Mouse (Mus musculus) CH12.LX (cell line): ENCODE results near the gene Gmds.
A peak's percentile ranks its signal among the peaks of the same experiment; 100 is the strongest.

Source experiments
- CTCF ChIP-seq, 2 experiments: IDR thresholded peaks in 1 of 2; conservative IDR thresholded peaks in 1 of 2; 2 replicates each; pipeline ENCODE4 v1.5.1; 2011 to 2012; ENCODE audit warnings: low read depth in 2 of 2, low read length in 2 of 2, improper control_type of control experiment in 1 of 2, inconsistent platforms in 1 of 2, mild to moderate bottlenecking in 1 of 2, moderate library complexity in 1 of 2
- E2F4 ChIP-seq: IDR thresholded peaks from 2 replicates; pipeline ENCODE4 v1.6.1; 2011; ENCODE audit warnings: low read depth, low read length, improper control_type of control experiment; ENCODE audit not compliant: insufficient replicate concordance
- GABPA ChIP-seq: IDR thresholded peaks from 2 replicates; pipeline ENCODE4 v1.6.1; 2012; ENCODE audit warnings: low read depth, low read length, improper control_type of control experiment, inconsistent platforms; ENCODE audit not compliant: insufficient replicate concordance
- JUN ChIP-seq: IDR thresholded peaks from 2 replicates; pipeline ENCODE4 v1.6.1; 2011; ENCODE audit warnings: low read depth, mild to moderate bottlenecking, low read length, improper control_type of control experiment, moderate library complexity; ENCODE audit not compliant: insufficient read depth
- MAX ChIP-seq: IDR thresholded peaks from 2 replicates; pipeline ENCODE4 v1.6.1; 2011; ENCODE audit warnings: low read length, improper control_type of control experiment
- MAZ ChIP-seq: IDR thresholded peaks from 2 replicates; pipeline ENCODE4 v1.6.1; 2012; ENCODE audit warnings: low read depth, mild to moderate bottlenecking, inconsistent platforms, low read length, improper control_type of control experiment, moderate library complexity
- MEF2A ChIP-seq: IDR thresholded peaks from 2 replicates; pipeline ENCODE4 v1.6.1; 2014; ENCODE audit warnings: low read depth, mild to moderate bottlenecking, inconsistent platforms, low read length, improper control_type of control experiment, borderline replicate concordance
- POLR2A ChIP-seq: IDR thresholded peaks from 2 replicates; pipeline ENCODE4 v1.6.1; 2011; ENCODE audit warnings: low read depth, mild to moderate bottlenecking, improper control_type of control experiment, low read length
- SIN3A ChIP-seq: IDR thresholded peaks from 2 replicates; pipeline ENCODE4 v1.6.1; 2012; ENCODE audit warnings: low read length, improper control_type of control experiment, inconsistent platforms
- TBP ChIP-seq: conservative IDR thresholded peaks from 2 replicates; pipeline ENCODE4 v1.6.1; 2011; ENCODE audit warnings: low read depth, low read length, improper control_type of control experiment
- ZNF384 ChIP-seq: IDR thresholded peaks from 2 replicates; pipeline ENCODE4 v1.6.1; 2012; ENCODE audit warnings: low read depth, low read length, improper control_type of control experiment, inconsistent platforms

GRCm38 (mm10) chr13:31792480-31793132 is 545.9 kb downstream of the Gmds start:
- TF ChIP-seq POLR2A (no peak), E2F4 (no peak), CTCF (conservative IDR thresholded peaks at IDR 0.05 in 1 of 2, IDR thresholded peaks at IDR 0.05 in 1 of 2; ENCODE audit: low read depth in 2 of 2, low read length in 2 of 2) (peak; percentile 96 to 99), MAZ (no peak), SIN3A (no peak), MAX (no peak), JUN (no peak), ZNF384 (no peak), TBP (no peak), MEF2A (no peak), GABPA (no peak)
